Mouse (Mus musculus) CD4-positive, CD25-positive, alpha-beta regulatory T cell, adult 2 months (primary cell): Measurements from ENCODE around the gene Marc2.

ENCODE experiments used
- DNase-seq: peaks from one replicate; pipeline ENCODE4 v3.0.0-alpha.2; 2012; ENCODE audit warnings: low read depth, low spot score

Marc2 gene

DNA sequence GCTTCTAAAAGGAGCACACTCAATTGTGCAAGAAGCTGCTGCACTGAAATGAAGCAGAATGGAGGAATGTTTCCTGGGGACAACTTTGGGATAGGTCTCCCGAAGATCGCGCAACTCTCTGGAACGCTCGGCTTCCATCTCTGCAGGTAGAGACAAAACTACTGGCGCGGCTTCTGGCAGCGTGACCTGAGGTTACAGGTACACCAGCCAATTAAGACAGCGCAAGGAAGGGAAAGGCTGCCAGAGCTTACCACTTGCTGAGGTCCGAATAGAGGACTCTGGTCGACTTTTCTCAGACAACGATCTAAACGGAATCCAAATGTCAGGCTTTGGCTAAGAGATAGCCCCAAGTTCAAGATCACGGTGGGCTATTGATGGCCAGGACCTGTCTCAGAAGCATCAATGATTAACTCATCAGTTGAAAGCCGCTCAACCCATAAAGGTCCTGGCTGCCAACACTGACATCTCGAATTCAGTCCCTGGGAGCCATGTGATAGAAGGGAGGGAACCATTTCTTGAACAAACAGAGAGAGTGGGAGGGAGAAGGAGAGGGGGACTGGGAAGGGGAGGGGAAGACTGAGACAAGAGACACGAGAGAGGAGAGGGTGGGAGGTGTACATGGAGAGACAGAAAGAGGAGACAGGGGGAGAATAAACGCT lies at the start of gene Marc2:
Marc2 (minus strand) TSS at position 360 of the 659 bp plus-strand sequence.
- DNase-seq: no peak

GRCm38 (mm10) chr1:184891998-184892397 lies 45.7 kb upstream of the Marc2 start:
- no peak for DNase-seq

DNA sequence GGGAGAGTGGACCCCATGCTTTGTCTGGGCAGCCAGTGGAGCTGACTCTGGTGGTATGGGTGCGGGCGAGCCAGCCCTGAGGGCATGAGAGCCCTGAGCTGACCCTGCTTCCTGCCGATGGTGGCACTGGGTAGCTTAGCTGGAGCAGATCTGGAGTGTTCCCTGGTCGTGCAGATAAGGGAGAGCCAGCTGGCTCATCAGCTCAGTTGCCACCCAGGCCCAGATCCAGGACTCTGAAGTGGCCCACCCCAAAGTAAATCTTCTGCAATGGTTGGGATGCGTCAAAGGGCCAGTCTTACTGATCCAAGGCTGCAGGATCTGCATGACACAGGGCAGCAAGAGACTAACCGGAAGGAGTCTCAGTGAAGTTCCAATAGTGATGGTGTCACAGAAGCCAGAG lies 43.2 kb upstream of the Marc2 start:
- DNase-seq: no peak

DNA sequence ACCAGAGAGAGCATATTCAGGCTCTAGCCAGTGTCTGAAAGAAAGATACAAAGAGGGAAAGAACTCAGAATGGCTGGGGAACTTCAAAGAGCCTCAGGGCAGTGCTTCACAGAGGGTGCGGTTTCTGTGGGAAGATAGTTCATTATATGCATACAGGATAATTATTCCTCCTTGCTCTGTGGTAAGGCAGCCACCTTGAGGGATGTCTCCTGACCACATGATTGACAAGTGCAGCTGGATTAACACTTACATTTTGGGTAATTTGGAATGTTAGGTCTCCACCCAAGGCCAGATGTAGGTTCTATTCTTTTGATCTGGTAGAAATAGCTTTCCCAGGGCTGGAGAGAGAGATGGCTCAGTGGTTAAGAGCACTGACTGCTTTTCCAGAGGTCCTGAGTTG lies 39.9 kb upstream of the Marc2 start:
- DNase-seq: no peak

- peak; percentile 5 for DNase-seq
Observed at GRCm38 (mm10) chr1:184882281-184883268, 36.3 kb upstream of the Marc2 start, which contains the start of gene C130074G19Rik. Gene C130074G19Rik, minus strand, starts transcription at chr1:184883218.

- no peak for DNase-seq
Observed at GRCm38 (mm10) chr1:184881861-184882260, 35.6 kb upstream of the Marc2 start.

GRCm38 (mm10) chr1:184881211-184881610 lies 35.0 kb upstream of the Marc2 start:
- DNase-seq: no peak

- no peak for DNase-seq
Observed at GRCm38 (mm10) chr1:184878860-184879259, 32.6 kb upstream of the Marc2 start.

DNA sequence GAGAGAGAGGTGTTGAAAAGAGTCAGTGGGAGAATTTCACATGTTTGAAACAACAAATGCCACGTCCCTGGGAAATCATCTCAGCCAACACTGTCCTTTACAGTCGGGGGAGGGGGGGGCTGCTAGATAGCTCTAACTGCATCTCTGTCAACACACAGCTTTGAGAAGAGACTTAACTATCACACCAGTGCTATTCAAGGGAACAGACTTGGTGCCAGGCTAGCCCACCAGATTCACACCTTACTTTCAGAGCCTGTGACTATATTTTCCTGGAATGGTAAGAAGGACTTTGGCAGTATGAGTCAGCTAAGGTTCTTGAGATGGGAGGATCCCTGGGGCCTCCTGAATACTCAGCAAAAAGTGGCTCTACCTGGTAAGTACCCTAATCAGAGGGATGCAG lies 31.1 kb upstream of the Marc2 start:
- no peak for DNase-seq

DNA sequence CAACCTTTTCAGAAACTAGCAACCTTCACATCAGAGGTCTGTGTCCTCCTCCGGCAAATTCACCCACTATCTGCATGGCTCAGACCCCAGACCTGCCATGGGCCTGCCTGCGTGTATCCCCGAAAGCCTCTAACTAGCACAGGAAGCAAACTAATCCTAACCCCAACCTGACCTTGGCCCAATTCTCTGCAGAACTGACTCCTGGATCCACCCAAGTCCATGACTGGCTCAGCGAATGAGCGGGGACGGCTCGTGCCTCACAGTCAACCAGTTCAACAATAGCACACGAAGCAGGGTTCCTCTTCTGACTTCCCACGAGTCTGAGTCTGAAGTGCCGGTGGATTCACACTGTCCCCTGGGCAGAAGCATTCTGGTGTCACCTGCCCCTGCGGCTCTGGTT lies 27.7 kb upstream of the Marc2 start:
- DNase-seq: no peak

- DNase-seq: no peak
Observed at GRCm38 (mm10) chr1:184872069-184872819, 26.0 kb upstream of the Marc2 start.

DNA sequence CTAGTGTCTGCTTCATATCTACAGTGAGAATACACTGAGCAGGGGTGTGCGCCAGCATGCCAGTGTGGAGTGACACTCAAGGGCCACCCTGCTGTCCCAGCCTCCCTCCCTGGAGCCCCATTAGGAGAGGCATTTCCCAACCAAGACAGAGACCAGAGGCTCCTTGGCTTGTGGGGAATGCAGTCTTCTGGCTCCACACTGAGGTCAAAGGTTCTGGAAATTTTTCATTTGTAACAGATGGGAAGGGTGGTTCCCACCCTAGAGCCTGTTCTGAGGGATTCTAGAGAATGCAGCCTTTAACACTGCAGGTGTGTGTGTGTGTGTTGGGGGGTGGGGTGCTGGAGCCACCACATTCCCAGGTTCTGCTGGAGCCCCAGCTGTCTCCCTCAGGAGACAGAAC lies 25.3 kb upstream of the Marc2 start:
- no peak for DNase-seq

GRCm38 (mm10) chr1:184870646-184871385 lies 24.6 kb upstream of the Marc2 start:
- no peak for DNase-seq

DNA sequence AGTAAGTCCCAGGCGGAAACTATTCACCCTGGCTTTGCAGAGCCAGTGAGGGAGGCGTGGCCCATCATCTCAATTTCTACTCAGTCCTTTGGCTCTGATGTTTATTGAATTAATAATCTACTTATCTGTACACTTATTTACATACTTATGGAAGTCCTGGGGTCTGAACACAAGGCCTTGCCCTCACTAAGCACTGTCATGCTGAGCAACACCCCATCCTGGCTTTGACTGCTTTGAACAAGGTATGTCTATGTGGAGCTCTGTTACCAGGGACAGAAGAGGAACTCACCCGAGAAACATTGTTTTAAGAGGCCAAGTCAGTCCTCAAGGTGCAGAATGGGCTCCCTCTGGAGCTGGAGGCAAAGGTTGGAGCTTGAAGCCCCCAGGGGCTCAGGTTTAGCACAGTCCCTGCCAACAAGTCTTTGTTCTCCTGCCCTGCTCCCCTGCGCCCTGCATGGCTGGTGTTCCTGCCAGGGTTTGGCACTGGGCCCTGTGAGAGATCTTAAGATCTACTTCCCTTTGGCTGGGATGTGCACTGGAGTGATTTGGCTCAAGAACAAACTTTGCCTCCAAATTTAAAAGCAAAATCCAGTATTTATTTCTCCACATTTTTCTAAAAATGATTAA lies 23.8 kb upstream of the Marc2 start:
- DNase-seq: no peak

DNA sequence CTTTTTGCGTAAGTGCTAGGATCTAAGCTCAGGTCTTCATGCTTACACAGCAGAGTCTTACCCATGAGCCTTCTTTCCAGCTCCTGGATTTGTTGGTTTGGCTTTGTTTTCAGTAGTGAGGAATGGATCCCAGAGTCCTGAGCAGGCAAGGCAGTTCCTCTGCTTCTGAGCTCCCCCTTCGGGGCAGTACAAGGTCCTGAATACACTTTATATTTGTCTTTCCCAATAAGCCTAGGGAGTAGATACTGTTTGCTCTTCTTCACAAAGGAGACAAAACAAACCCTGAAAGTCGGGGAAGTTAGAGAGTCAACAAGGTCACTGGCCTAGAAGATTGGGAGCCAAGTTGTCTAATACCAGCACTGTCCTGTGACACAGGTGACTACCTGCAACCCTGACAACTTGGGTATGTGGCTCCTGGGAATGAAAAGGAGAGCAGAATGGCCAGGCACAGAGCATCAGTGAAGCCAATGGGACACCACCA lies 21.4 kb upstream of the Marc2 start:
- no peak for DNase-seq

GRCm38 (mm10) chr1:184864381-184864801 lies 18.1 kb upstream of the Marc2 start:
- no peak for DNase-seq

- no peak for DNase-seq
Observed at GRCm38 (mm10) chr1:184862636-184863035, 16.4 kb upstream of the Marc2 start.

GRCm38 (mm10) chr1:184861551-184861950 lies 15.3 kb upstream of the Marc2 start:
- DNase-seq: no peak

- no peak for DNase-seq
Observed at GRCm38 (mm10) chr1:184860276-184860675, 14.0 kb upstream of the Marc2 start.

DNA sequence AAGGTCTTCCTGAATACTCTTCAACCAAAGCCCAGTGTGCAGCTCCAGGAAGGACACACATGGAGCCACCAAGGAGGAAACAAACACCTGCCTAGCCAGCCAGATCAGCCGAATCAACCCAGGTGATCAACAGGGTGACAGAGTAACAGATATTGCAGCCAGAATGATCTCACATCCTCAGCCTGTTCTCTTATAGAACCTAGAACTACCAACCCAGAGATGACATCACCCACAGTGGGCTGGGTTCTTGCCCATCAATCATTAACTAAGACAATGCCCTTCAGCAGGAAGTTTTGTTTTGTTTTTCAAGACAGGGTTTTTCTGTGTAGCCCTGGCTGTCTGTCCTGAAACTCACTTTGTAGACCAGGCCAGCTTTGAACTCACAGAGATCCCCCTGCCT lies 12.0 kb upstream of the Marc2 start:
- DNase-seq: no peak

GRCm38 (mm10) chr1:184857216-184857615 lies 11.0 kb upstream of the Marc2 start:
- DNase-seq: no peak
